Mouse (Mus musculus) intestine, embryonic 14.5 days (tissue): ENCODE measurements around the gene Vil1. TPM values are rescaled to one million over a fixed set of nuclear protein-coding genes. Genes with fewer than 3 reads are reported as not detected.
"Not testable (repeated sequence)": the region's sequence is repeated elsewhere in the genome, so short reads cannot be mapped to it uniquely, and the experiment has no call there.

Experiments
- ATAC-seq: fragments of 200-750 bp; cut with Nextera tagmentation; replicated peaks from 2 replicates; pipeline ENCODE4 v1.8.0; 2017; ENCODE audit warnings: low read depth, moderate number of reproducible peaks, moderate TSS enrichment, moderate library complexity; ENCODE audit not compliant: low FRiP score, low TSS enrichment
- DNase-seq: peaks from one replicate; pipeline ENCODE4 v3.0.0-alpha.2; 2018; ENCODE audit warnings: low spot score
- H3K27ac ChIP-seq: fragments of 300-500 bp; sonication (generic); 2 replicates; pipeline ENCODE4 v1.5.1; 2014; ENCODE audit warnings: low read depth, mild to moderate bottlenecking, control low read depth
- H3K27me3 ChIP-seq: fragments of 300-500 bp; sonication (generic); replicated peaks from 2 replicates; pipeline ENCODE4 v1.6.1; 2014; ENCODE audit warnings: low read length, control low read depth; ENCODE audit not compliant: control insufficient read depth, insufficient read depth
- H3K36me3 ChIP-seq: fragments of 300-500 bp; sonication (generic); 2 replicates; pipeline ENCODE4 v1.6.1; 2014; ENCODE audit warnings: low read length, control low read depth; ENCODE audit not compliant: control insufficient read depth, insufficient read depth
- H3K4me1 ChIP-seq: fragments of 300-500 bp; sonication (generic); replicated peaks from 2 replicates; pipeline ENCODE4 v1.6.1; 2014; ENCODE audit warnings: low read length, control low read depth, mixed read lengths; ENCODE audit not compliant: control insufficient read depth, insufficient read depth
- H3K4me2 ChIP-seq: fragments of 300-500 bp; sonication (generic); 2 replicates; pipeline ENCODE4 v1.6.1; 2014; ENCODE audit warnings: low read length
- H3K4me3 ChIP-seq: fragments of 300-500 bp; sonication (generic); 2 replicates; pipeline ENCODE4 v1.5.1; 2014; ENCODE audit warnings: low read depth, low read length, control low read depth, mixed read lengths
- H3K9ac ChIP-seq: fragments of 300-500 bp; sonication (generic); 2 replicates; pipeline ENCODE4 v1.6.1; 2014; ENCODE audit warnings: mild to moderate bottlenecking, low read length
- H3K9me3 ChIP-seq: fragments of 300-500 bp; sonication (generic); 2 replicates; pipeline ENCODE4 v1.6.1; 2016; ENCODE audit warnings: low read length, control low read depth; ENCODE audit not compliant: control insufficient read depth
- WGBS: fragments of 180-500 bp; shearing (Covaris S2); extraction: QIAGEN DNeasy Blood & Tissue Kit; methylation state at CpG from one replicate; pipeline ENCODE4 v1.1.7; 2014; 5-methylcytosine and 5-hydroxymethylcytosine counted together
- polyA plus RNA-seq: library from polyadenylated mRNA; unstranded; fragments of >200 nt; fragmentation: Nextera tagmentation; extraction: Ambion mirVana; gene quantifications from 2 replicates; pipeline ENCODE4 v1.2.1, GENCODE M21; 2014

Gene Vil1
- polyA plus RNA-seq, 1 experiment from 2014 or later: 64.7 TPM

GRCm38 (mm10) chr1:74395290-74395689 lies 13.9 kb upstream of the Vil1 start:
- peaks cover 22% of the 10 kb centered on the region for H3K36me3 ChIP-seq
- no peaks in the 10 kb centered on the region for H3K9me3 ChIP-seq
- no peak overlapping the region for H3K4me3 ChIP-seq
- DNase-seq (no peak), ATAC-seq (no peak)
- no peak overlapping the region for H3K27ac ChIP-seq
- no peak overlapping the region for H3K4me2 ChIP-seq
- peaks cover 20% of the 10 kb centered on the region for H3K4me1 ChIP-seq
- H3K9ac ChIP-seq: no peak overlapping the region
- H3K27me3 ChIP-seq: no peaks in the 10 kb centered on the region
- WGBS: 85% methylated on average over 12 of the region's 13 CpGs

DNA sequence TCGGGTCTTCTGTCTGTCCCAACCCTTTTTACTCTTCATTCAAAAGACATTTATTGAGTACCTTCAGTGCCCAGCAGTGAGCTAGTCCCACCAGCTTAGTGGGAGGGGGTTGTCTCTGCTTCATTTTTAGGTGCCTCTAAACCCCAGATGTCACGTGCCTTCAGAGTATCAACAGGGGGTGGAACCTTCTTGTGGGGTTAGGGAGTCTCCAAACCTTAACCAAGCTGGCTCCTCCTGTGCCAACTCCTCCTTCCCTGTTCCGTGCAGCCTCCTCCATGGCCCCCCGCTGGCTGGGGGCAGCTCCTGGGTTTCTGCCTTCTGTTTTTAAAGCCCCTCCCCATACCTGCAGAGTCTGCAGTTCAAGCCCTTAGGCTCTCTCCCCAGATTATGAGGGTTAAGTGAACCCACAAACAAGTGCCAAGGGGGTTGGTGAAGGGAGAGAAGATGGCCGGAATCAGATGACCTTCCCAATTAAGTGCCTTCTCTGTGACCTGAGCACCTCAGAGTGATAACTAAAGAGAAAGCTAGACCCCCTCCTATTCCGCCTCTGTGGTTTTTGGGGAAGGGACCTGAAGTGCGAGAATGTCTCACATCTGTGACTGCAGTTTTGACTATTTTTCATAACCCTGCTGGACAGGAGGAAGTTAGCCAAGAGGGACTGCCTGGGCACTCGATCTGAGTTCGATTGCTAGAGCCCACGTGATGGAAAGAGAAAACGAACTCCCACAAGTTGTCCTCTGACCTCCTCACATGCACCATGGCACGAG lies 12.5 kb upstream of the Vil1 start:
- H3K27me3 ChIP-seq, ATAC-seq, DNase-seq, H3K9me3 ChIP-seq, H3K9ac ChIP-seq: not testable (repeated sequence)
- Histone ChIP-seq H3K4me2 (peak overlapping the region; percentile 94), H3K4me1 (peaks cover 13% of the 10 kb centered on the region), H3K27ac (peak overlapping the region; percentile 91; the same call in 1 of the 2 replicates), H3K4me3 (peak overlapping the region; percentile 38), H3K36me3 (peaks cover 22% of the 10 kb centered on the region)
- 7% methylated on average over 11 of the region's 12 CpGs for WGBS

- H3K27me3 ChIP-seq: no peaks in the 10 kb centered on the region
- WGBS: 0% methylated on average over 40 of the region's 41 CpGs
- peak overlapping the region; percentile 38 for H3K4me3 ChIP-seq
- peak overlapping the region; percentile 94 for H3K4me2 ChIP-seq
- DNase-seq: peak; percentile 96
- ATAC-seq: peak; percentile 91
- no peaks in the 10 kb centered on the region for H3K9me3 ChIP-seq
- H3K27ac ChIP-seq: peak overlapping the region; percentile 91
- peaks cover 13% of the 10 kb centered on the region for H3K4me1 ChIP-seq
- H3K9ac ChIP-seq: peak overlapping the region; percentile 58
- peaks cover 22% of the 10 kb centered on the region for H3K36me3 ChIP-seq
These were observed 11.8 kb upstream of the Vil1 start for GRCm38 (mm10) chr1:74397268-74397918.

DNA sequence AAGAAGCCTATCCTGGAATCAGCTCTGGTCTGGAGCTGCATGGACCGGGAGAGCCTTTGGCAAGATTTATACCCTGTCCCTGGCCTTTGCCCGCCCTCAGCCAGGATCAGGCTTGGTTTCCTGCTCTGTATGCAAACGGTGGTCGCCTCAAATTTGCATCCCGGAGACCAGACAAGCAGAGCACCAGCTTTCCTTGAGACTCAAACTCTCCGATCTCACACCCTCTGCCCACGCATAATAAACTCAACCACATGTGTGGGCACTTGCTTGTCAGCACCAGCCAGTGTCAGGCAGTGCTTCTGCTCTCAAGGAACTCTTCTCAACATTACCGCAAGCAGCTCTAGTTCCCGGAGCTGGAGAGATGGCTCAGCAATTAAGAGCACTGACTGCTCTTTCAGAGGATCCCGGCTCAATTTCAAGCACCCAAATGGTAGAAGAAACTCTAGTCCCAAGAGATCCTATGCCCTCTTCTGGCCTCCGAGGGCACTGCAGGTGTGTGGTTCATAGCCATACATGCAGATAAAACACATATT lies 11.2 kb upstream of the Vil1 start:
- H3K9me3 ChIP-seq: no peaks in the 10 kb centered on the region
- no peaks in the 10 kb centered on the region for H3K27me3 ChIP-seq
- WGBS: 3% methylated on average over 11 of the region's 11 CpGs
- peaks cover 22% of the 10 kb centered on the region for H3K36me3 ChIP-seq
- peaks cover 9% of the 10 kb centered on the region for H3K4me1 ChIP-seq
- H3K4me2 ChIP-seq: peak overlapping the region; percentile 94
- peak overlapping the region; percentile 91 for H3K27ac ChIP-seq
- peak; percentile 87 for DNase-seq
- ATAC-seq: peak; percentile 49
- H3K4me3 ChIP-seq: peak overlapping the region; percentile 38
- H3K9ac ChIP-seq: peak overlapping the region; percentile 58

GRCm38 (mm10) chr1:74400531-74400930 lies 8.6 kb upstream of the Vil1 start:
- 0 out of 2 replicates have a peak, but pooled peaks cover 2% of the 10 kb centered on the region for H3K4me1 ChIP-seq
- ATAC-seq (no peak), DNase-seq (no peak)
- H3K27me3 ChIP-seq: no peaks in the 10 kb centered on the region
- no peak overlapping the region for H3K27ac ChIP-seq
- no peak overlapping the region for H3K4me2 ChIP-seq
- WGBS: 85% methylated on average over 3 of the region's 3 CpGs
- no peak overlapping the region for H3K4me3 ChIP-seq
- no peak overlapping the region for H3K9ac ChIP-seq
- no peaks in the 10 kb centered on the region for H3K36me3 ChIP-seq
- no peaks in the 10 kb centered on the region for H3K9me3 ChIP-seq

DNA sequence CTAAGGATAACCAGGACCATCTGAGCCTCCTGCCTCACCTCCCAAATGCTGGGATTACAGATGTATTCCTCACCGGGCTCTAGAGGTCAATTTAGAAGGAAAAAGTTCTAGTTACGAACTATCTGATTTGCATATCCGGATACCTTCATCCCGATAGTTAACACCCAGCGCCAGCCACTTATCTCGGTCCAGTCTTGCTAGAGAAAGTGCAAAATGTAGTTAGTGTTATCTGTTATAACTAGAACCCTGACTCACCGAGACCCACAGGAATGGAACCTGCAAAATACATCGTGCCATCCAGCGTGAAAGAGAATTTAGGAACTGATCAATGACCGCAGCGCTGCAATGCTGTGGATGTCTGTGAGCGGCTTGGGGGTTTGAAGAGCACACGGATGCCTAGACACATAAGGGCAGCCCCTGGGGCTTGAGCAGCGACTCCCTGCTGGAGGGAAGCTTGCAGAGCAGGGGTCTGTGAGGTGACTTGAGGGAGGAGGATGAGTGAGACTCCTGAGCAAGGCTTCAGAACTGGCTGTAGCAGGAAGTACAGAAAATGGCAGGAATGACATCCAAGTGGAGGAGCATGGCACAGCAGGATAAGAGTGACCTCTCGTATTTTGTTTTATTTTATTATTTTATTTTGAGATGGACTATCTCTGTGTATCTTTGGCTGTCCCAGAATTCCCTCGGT lies 8.0 kb upstream of the Vil1 start:
- ATAC-seq (no peak), DNase-seq (no peak)
- H3K36me3 ChIP-seq: no peaks in the 10 kb centered on the region
- no peak overlapping the region for H3K9ac ChIP-seq
- no peak overlapping the region for H3K4me2 ChIP-seq
- WGBS: 49% methylated on average over 16 of the region's 16 CpGs
- H3K4me1 ChIP-seq: 0 out of 2 replicates have a peak, but pooled peaks cover 2% of the 10 kb centered on the region
- no peak overlapping the region for H3K27ac ChIP-seq
- no peaks in the 10 kb centered on the region for H3K9me3 ChIP-seq
- H3K4me3 ChIP-seq: no peak overlapping the region
- no peaks in the 10 kb centered on the region for H3K27me3 ChIP-seq

GRCm38 (mm10) chr1:74404206-74404605 lies 5.0 kb upstream of the Vil1 start:
- H3K27ac ChIP-seq: no peak overlapping the region
- H3K4me2 ChIP-seq: no peak overlapping the region
- H3K9ac ChIP-seq: no peak overlapping the region
- H3K4me1 ChIP-seq: no peaks in the 10 kb centered on the region
- no peaks in the 10 kb centered on the region for H3K27me3 ChIP-seq
- ATAC-seq (no peak), DNase-seq (no peak)
- H3K9me3 ChIP-seq: no peaks in the 10 kb centered on the region
- no peak overlapping the region for H3K4me3 ChIP-seq
- no peaks in the 10 kb centered on the region for H3K36me3 ChIP-seq
- 87% methylated on average over 4 of the region's 4 CpGs for WGBS

DNA sequence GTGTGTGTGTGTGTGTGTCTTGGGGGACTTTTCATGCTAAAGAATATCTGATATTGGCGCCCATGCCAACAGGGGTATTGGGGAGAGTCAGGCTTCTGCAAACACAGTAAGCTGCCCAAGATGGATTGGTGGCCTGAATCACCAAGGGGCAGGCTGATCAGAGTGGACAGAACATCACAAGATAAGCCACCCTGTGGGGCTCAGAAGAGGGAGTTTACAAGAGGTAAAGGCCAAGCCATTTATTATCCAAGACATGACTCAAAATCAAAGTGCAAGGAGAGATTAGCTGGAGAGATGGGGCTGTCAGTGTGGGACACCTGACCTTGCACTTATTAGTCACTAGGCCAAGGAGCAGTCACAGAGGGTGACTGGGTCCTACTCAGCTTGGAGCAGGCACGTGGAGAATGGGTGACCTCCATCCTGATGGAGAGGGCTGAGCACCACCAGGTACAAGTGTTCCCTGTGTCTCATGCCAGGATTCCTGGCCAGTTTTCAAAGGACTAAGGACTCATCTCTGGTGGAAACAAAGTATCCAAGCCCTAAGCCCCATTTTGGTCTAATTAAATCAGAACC lies 2.7 kb downstream of the Vil1 start:
- Histone ChIP-seq H3K27me3 (no peaks in the 10 kb centered on the region), H3K4me2 (no peak overlapping the region), H3K4me1 (no peaks in the 10 kb centered on the region), H3K27ac (no peak overlapping the region), H3K36me3 (no peaks in the 10 kb centered on the region), H3K9me3 (no peaks in the 10 kb centered on the region), H3K9ac (no peak overlapping the region), H3K4me3 (no peak overlapping the region)
- ATAC-seq (no peak), DNase-seq (no peak)
- 50% methylated on average over 2 of the region's 2 CpGs for WGBS
